Mouse (Mus musculus) adrenal gland, postnatal 4 days (tissue): Measurements from ENCODE around the gene Uvrag. TPM values are rescaled to one million over a fixed set of nuclear protein-coding genes. Genes with fewer than 3 reads are reported as not detected.

Experiments
- DNase-seq, 2 experiments: peaks; one replicate each; pipeline ENCODE4 v3.0.0; 2021 to 2022; ENCODE audit warnings: low spot score in 2 of 2, mixed read lengths in 2 of 2
- total RNA-seq, 2 experiments: library from RNA; stranded (reverse); gene quantifications; 2 replicates each; pipeline ENCODE4 v1.2.3; 2021

Gene Uvrag
- total RNA-seq, 2 experiments from 2014 or later = 32.5 to 43.8 TPM

DNA sequence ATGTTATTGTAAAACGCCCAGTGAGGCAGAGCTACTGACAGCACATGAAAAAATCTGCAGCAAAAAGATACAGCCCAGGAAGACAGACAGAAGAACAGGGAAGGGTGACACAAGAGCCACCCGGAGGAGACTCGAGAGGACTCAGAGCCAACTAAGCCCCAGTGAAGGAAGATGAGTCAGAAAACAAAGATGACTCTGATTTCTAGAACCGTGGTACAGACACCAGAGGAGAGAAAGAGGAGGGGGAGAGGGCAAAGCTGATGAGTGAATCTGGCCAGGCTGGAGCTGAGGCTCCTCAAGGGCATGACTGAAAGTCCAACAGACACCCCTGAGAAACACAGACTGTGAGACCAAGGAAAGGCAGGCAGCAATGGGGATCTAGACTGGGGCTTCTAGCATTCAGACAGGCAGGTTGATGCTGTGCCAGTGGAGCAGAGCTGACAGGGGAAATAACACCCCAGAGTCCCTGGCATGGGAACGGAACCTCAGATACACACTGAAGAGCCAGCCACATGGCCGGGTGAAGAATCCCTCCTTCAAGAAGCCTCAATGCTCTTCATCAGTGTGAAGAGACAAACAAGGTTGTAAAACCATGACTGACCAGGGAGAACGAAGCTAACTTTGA is 79.8 kb downstream of the Uvrag start:
- DNase-seq = no peak

DNA sequence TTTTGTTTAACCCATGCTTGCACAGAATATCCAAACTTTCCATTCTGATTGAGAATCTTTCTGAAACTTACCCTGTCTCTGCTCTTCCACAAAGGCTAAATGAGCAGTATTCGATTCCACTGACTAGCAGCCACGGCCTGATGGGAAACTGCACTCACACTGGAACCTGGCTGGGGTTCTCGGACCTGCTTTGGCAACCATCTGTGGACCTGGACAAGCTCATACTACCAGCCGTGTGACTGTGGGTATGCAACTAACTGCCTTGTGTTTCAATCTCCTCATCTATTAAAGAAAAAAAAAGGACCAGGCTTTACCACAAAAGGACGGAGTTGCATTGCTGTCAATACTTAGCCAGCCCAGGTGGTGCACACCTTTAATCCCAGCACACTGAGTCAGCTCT is 80.5 kb downstream of the Uvrag start:
- no peak for DNase-seq

DNA sequence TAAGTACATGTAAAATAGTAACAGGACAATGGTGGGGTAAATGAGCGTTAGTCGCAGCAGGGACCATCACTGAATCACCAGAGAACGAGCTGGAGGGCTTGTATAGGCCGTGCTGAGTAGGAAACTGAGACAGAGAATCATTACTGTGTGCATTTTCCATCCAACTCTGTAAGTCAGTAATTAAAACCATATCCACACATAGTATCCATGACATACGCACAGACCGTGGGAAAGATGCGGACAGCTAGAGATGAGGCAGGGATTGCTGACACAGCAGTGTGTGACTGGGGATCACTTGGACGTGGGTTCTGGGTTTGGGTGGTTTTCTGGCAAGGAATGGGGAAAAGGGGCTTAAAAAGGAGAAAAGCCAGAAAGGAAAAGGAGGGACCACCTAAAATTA is 81.0 kb downstream of the Uvrag start:
- no peak for DNase-seq

DNA sequence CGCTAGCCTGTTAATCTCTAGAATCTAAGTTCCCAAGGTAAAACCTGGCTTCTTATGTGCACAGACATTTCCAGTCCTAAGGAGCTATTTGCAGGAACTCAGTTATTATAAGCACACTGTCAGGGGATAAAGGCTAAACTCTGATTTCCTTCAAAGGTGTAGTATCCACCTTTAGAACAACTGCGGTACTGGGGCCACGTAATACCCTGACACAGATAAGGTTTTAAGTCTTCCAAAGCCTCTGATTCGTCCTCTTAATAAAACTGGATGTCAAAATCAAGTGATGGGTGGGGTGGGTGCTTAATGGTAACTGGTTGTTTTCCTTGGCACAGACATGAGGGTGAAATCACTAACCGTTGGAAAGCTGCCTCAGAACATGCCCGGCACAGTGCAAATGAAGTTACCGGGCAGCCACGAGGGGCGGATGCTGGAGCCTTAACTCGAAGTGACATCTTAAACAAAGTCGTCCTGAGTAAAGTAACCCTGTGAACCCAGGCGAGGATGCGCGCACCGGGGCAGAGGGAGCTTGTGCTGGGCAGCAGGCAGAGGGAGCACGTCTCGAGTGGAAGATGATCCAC is 83.8 kb downstream of the Uvrag start:
- DNase-seq = no peak

- no peak for DNase-seq
Measured at GRCm38 (mm10) chr7:99053626-99054025, 87.3 kb downstream of the Uvrag start.

- no peak for DNase-seq
Measured at GRCm38 (mm10) chr7:99052471-99053241, 88.3 kb downstream of the Uvrag start.

DNA sequence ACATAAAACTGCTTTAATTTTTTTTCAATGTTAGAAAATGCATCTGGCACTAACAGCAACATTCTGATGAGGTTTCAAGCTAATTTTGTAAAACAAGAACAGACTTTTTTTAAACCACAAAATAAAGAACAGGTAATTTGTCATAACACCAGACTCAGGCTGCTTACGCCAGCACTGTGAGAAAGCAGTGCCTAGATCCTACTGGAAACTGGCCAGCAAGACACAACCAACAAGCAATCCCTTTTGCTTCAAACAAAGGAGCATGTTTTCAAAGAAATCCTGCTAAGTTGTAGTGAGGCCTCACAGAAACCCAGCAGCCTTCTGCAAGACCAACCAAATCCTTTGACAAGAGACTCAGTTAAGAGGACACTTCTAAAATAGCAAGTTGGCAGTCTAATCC is 90.1 kb downstream of the Uvrag start:
- DNase-seq = no peak

GRCm38 (mm10) chr7:99049897-99050296 is 91.0 kb downstream of the Uvrag start:
- DNase-seq = no peak

DNA sequence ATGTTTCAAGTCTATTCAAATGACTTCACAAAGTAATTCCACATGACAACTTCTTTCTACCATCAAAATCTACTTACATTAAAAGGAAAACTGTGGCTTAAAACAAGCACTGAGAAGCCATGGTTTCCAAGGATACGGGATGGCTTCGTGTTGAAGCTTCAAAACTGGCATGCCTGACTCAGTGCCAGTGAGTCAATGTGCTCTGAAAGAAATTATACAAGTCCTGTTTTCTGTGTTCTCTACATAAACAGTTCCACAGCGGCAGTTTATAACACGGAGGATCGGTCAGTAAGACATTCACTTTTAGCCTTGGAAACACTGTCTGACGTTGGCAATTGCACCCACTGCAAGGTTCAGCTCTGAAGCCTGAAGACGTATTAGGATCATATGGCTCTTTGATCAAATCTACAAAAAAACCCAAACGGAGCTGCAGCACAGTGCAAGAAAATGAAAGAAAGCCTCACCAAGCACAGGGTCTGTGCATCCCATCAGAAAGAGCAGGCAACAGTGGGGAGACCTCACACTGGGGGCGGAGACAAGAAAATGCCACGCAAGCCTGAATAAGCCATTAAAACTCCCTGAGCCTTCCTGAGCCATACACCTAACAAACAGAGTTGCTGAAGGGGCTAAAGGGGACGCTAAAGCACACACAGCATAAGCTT is 94.3 kb downstream of the Uvrag start:
- DNase-seq = no peak

GRCm38 (mm10) chr7:99045525-99045924 is 95.4 kb downstream of the Uvrag start:
- no peak for DNase-seq

- DNase-seq = no peak
Measured at GRCm38 (mm10) chr7:99043923-99044322, 97.0 kb downstream of the Uvrag start.

DNA sequence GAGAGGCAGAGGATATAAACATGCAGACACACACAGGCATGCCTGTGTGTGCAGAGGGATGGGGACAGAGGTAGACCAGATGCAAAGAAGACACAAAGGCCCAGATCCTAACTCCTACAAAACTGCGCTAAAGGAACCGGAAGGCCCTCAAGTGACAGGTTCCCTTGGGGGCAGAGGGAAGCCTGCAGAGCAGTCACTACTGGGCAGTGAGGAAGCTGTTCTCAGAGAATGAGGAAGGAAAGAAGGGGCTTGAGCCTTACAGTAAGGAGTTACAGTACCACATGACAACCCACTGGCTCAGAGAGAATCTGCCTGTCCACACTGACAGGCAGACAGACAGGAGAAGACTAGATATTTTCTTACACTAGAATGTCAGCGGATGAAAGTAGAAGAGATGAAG is 97.6 kb downstream of the Uvrag start:
- DNase-seq = no peak

DNA sequence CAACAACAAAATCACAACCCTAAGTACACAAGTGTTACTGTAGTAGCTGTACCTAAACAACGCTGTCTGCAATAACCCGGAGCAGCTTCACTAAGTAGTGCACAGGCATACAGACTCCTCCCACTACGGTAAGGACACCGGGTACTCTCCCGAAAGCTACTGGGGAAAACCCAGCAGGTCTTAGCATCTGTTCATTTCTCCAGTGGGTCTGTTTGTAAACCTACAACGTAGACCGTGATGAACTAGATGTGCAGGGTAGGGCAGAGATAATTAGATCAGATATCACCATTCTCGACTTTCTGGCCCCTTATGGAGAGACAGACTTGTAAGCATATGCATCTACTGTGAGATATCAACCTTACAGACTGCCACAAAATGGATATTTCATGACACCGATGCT is 99.1 kb downstream of the Uvrag start:
- DNase-seq = no peak

DNA sequence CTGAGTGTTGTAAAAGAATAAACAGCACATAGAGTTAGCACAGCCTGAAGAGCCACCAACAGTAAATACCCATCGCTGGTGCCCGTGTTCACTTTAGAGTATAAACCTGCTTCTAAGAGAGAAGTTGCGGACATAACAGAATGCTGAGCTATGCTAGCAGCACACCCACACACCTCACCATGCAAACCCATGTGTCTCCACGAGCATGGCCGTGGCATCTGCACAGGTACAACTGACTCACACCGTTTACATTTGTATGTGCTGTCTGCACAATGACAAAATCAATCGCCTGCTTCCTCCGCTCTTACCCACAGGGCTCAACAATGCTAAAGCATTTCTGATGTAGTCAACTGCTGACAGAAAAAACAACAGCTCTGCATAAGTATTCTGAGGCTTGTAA is 101.0 kb downstream of the Uvrag start:
- DNase-seq = no peak

GRCm38 (mm10) chr7:99036284-99036683 is 104.7 kb downstream of the Uvrag start:
- no peak for DNase-seq

DNA sequence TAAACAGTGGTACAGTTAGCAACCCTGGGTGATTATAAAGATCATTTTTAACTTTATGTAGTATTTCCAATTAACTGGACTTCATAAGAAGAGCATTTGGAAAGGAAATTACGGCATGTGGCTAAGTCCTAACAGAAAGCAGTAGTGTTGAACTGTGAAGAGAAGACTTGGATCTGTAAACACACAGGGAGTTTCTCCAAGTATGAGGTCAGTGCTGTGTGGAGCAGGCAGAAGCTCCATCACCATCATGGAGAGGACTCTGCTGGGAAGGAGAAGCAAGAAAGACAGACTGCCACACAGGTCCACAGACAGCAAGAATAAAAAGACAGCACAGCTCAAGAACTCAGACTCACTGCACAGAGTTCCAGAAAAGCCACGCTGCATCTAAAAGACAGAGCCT is 106.0 kb downstream of the Uvrag start:
- DNase-seq = no peak

DNA sequence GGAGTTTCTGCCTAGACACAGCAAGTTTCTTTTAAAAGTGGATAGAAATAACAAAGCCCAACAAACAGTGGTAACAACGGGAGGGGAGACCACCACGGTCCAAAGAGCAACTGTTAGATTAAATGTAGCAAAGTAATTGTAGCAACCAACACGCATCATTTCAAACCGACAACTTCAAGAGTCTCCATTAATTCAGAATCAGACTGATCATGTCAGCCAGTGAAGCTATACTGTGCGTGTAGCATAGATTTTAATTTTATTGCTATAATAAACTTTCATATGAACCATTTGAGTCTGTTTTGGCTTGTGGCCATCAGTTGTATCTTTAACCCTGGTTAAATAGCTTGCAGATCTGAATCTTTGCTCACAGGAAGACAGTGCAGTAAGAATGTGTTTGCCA is 107.1 kb downstream of the Uvrag start:
- DNase-seq = no peak

DNA sequence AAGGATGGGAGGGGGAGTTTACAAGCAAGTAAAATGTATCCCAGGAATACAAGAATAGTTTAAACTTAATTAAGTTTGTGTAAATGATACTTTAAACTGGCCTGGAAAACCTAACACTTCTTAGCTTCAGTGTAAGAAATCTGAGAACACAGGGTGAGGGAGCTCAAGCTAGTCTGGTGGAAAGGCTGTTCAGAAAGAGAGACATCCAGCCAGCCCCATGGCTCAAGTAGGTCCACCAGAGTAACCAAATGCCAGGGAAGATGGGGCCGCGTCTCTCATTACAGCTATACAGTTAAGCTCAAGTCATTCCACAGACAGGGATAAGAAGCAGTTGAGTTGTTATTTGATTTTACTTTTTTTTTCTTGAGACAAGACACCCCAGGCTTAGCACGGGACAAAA is 107.6 kb downstream of the Uvrag start:
- no peak for DNase-seq

DNA sequence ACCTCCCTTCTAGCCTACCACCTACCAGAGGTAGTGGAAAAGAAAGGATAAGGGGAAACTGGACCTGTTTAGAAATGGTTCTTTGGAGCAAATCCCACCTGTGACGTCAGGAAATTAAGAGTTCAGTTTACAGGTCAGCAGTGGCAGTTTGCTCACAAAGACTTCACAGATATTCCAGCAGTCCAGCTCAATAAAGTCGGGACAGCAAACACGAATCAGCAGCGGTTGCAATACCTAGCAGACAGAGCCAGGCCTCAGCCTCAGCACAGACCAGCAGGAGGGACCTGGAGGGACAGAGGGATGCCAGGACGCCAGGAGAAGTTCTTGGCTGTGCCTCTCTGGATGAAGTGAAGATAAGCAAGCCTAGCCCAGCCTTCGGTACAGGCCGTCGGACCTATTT is 108.9 kb downstream of the Uvrag start:
- DNase-seq = no peak

DNA sequence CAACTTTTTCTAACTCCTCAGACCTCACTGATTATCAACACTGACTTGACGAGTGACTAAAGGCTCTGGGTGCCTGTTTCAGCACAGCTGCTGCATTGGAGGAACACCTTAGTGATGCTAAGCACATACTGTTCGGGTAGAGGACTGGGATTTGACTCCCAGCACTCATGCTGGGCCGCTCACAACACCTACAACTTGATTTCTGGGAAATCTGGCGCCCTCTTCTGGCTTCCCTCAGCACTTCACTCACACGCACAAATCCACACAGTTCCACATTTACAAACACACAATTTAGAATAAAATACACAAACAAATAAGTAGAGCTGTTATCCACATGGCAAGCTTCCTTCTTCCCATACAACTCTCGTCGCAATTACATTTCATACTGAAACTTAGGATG is 112.8 kb downstream of the Uvrag start:
- no peak for DNase-seq

DNA sequence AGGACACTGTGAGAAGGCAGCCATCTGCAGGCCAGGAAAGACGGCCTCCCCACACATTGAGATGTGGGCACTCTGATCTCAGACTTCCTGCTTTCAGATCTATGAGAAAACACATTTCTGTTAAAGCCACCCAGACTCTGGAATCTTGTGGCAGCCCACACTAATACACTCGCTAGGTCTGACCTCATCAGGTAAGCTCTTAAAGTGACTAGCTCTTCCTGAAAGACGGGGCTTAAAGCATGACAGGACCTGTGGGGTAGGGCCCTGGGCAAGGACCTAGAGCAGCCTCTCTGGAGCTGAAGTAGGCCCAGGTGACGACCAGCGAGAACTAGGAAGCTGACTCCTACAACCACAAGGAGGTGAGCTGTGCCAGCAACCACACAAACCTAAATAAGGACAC is 113.8 kb downstream of the Uvrag start:
- no peak for DNase-seq

- DNase-seq = no peak
Measured at GRCm38 (mm10) chr7:99025989-99026388, 115.0 kb downstream of the Uvrag start.
